Mouse (Mus musculus) midbrain, postnatal 0 days (tissue): ENCODE measurements around the gene Adad2. TPM values are rescaled to one million over a fixed set of nuclear protein-coding genes. Genes with fewer than 3 reads are reported as not detected.

ENCODE experiments used
- ATAC-seq: fragments of 200-750 bp; cut with Nextera tagmentation; 2 replicates; pipeline ENCODE4 v1.8.0; 2017; ENCODE audit warnings: moderate number of reproducible peaks, mild to moderate bottlenecking, moderate TSS enrichment, moderate library complexity; ENCODE audit not compliant: low FRiP score
- DNase-seq: peaks from one replicate; pipeline ENCODE4 v3.0.0-alpha.2; 2015; ENCODE audit warnings: low spot score
- H3K27ac ChIP-seq: fragments of 300-500 bp; sonication (generic); 2 replicates; pipeline ENCODE4 v1.5.1; 2014; ENCODE audit warnings: low read depth, mild to moderate bottlenecking, low read length, mixed read lengths
- H3K27me3 ChIP-seq: fragments of 300-500 bp; sonication (generic); 2 replicates; pipeline ENCODE4 v1.6.1; 2014; ENCODE audit warnings: low read length, control low read depth, mixed read lengths; ENCODE audit not compliant: insufficient read depth
- H3K36me3 ChIP-seq: fragments of 300-500 bp; sonication (generic); 2 replicates; pipeline ENCODE4 v1.6.1; 2014; ENCODE audit warnings: low read length, control low read depth, mixed read lengths; ENCODE audit not compliant: insufficient read depth
- H3K4me1 ChIP-seq: fragments of 300-500 bp; sonication (generic); 2 replicates; pipeline ENCODE4 v1.6.1; 2014; ENCODE audit warnings: mild to moderate bottlenecking, control low read depth, antibody characterized with exemption, low read length, mixed read lengths; ENCODE audit not compliant: insufficient read depth
- H3K4me2 ChIP-seq: fragments of 300-500 bp; sonication (generic); 2 replicates; pipeline ENCODE4 v1.6.1; 2014; ENCODE audit warnings: low read depth, mild to moderate bottlenecking, low read length, mixed read lengths; ENCODE audit not compliant: poor library complexity, severe bottlenecking
- H3K4me3 ChIP-seq: fragments of 300-500 bp; sonication (generic); 2 replicates; pipeline ENCODE4 v1.5.1; 2014; ENCODE audit warnings: low read depth, mild to moderate bottlenecking, low read length, moderate library complexity
- H3K9ac ChIP-seq: fragments of 300-500 bp; sonication (generic); replicated peaks from 2 replicates; pipeline ENCODE4 v1.6.1; 2014; ENCODE audit warnings: mild to moderate bottlenecking, low read length, moderate library complexity, mixed read lengths; ENCODE audit not compliant: poor library complexity, severe bottlenecking
- H3K9me3 ChIP-seq: fragments of 300-500 bp; sonication (generic); 2 replicates; pipeline ENCODE4 v1.6.1; 2016; ENCODE audit warnings: low read length, control low read depth
- CTCF ChIP-seq: IDR thresholded peaks from 2 replicates; pipeline ENCODE4 v1.5.1; 2016; ENCODE audit warnings: antibody characterized with exemption, mild to moderate bottlenecking
- WGBS: fragments of 180-500 bp; shearing (Covaris S2); extraction: QIAGEN DNeasy Blood & Tissue Kit; methylation state at CpG from one replicate; pipeline ENCODE4 v1.1.7; 2014; 5-methylcytosine and 5-hydroxymethylcytosine counted together
- polyA plus RNA-seq: library from polyadenylated mRNA; unstranded; fragments of >200 nt; fragmentation: Nextera tagmentation; extraction: Ambion mirVana; gene quantifications from 2 replicates; pipeline ENCODE4 v1.2.1, GENCODE M21; 2015
- total RNA-seq: library from RNA; depleted of rRNA; stranded (reverse); fragments of >200 nt; gene quantifications from 2 replicates; pipeline ENCODE4 v1.2.3, GENCODE M21; 2014

The Adad2 gene
- total and polyA plus RNA-seq, 2 experiments from 2014 or later = 0.23 to 0.33 TPM

DNA sequence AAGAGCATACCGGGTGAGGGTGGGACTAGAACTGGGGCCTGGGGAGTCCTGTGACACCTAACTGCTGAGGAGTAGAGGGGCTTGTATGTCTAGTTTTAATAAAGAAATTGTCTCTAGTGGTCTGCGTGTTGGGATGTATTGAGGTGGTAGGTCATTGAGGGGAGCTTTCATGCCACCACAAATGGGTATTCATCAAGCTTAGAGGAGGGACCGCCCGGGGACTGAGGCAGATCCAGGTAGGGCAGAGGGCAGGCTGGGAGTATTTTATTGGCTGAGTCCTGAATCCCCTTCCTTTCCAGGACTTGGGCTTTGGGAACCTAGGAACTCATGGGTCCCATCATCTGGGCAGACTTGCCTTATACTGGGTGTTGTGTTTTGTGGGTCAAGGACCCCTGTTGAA, 4.3 kb downstream of the Adad2 start:
- Histone ChIP-seq H3K4me2 (no peak overlapping the region), H3K4me3 (no peak overlapping the region), H3K9ac (no peak overlapping the region), H3K4me1 (no peaks in the 10 kb centered on the region), H3K27me3 (no peaks in the 10 kb centered on the region), H3K27ac (no peak overlapping the region), H3K9me3 (no peaks in the 10 kb centered on the region), H3K36me3 (no peaks in the 10 kb centered on the region)
- no peak for DNase-seq
- TF ChIP-seq CTCF = no peak
- ATAC-seq = no peak
- 89% methylated on average over 4 of the region's 4 CpGs for WGBS

DNA sequence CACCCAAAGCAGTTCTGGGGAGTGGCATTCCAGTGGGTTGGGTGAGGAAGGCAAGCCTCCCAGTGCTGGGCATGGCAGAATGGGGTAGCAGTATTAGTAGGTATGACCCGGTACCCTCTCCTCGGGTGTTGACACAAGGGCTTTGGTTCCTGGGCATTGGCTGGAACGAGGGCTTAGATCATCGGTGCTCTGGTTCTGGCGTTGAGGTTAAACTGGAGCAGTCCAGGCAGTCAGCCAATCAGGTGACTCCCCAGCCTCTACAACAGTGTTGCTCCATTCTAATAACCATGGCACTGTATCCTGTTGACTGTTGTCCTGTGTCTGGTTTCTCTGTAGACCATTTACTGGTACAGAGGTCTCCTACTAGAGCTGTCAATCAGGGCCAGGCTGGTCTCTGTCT, 5.0 kb downstream of the Adad2 start:
- Histone ChIP-seq H3K4me1 (no peaks in the 10 kb centered on the region), H3K27me3 (no peaks in the 10 kb centered on the region), H3K36me3 (no peaks in the 10 kb centered on the region), H3K27ac (no peak overlapping the region), H3K4me2 (no peak overlapping the region), H3K4me3 (no peak overlapping the region), H3K9me3 (no peaks in the 10 kb centered on the region), H3K9ac (no peak overlapping the region)
- TF ChIP-seq CTCF = no peak
- WGBS = 87% methylated on average over 5 of the region's 5 CpGs
- ATAC-seq = no peak
- no peak for DNase-seq

DNA sequence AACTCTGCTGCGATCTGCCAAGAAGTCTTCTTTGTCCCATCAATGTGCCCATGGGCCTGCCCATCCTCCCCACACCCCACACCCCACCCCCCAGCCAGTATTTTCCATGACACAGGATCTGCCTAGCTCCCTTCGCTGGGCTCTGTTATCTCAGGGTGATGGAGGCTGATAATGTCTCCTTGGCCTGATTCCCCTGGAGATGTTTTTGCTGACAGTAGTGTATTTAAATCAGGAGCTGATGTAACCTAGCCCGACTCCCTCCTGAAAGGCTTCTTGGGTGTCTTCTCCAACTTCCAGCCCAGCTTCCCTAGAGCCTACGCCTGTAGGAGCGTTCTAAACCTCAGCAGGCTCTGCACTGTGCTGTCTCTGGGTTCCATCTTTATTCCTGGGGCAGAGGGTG, 6.3 kb downstream of the Adad2 start:
- ATAC-seq = no peak
- no peaks in the 10 kb centered on the region for H3K27me3 ChIP-seq
- H3K4me1 ChIP-seq = no peaks in the 10 kb centered on the region
- no peaks in the 10 kb centered on the region for H3K36me3 ChIP-seq
- WGBS = 74% methylated on average over 5 of the region's 5 CpGs
- no peak overlapping the region for H3K4me2 ChIP-seq
- no peak overlapping the region for H3K4me3 ChIP-seq
- no peak for DNase-seq
- no peak overlapping the region for H3K27ac ChIP-seq
- H3K9ac ChIP-seq = no peak overlapping the region
- no peaks in the 10 kb centered on the region for H3K9me3 ChIP-seq
- TF ChIP-seq CTCF = no peak

DNA sequence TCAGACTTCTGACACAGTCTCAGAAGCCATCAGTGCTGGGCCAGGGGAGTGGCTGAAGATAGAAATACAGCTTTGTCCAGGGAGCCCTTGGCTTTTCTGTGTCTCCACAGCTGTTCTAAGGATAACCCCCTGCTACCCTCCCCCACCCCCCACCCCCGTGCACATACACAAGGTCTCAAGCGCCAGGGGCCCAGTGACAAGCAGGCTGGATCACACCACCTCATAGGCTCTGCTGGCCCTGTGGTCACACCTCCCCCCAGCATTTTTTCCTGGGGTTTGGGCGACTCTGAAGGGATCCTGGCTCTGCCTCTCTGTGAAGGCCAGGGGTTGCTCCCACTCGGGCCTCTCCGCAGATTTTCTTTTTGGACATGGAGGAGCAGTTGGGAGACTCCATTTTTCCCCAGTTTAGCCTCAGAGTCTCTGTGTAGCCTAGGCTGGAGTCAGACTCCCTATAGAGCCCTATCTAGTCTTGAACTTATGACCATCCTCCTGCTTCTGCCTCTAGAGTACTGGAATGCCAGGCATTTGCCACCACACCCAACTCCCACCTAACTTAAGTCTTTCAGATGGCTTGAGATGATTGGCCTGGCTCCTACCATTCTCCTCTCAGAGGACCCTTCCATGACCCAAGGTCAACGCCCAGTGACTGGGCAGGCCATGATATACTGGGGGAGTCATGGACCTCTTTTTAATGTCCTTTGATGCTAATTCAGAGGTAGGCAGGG, 7.7 kb downstream of the Adad2 start:
- no peak overlapping the region for H3K4me3 ChIP-seq
- no peak for TF ChIP-seq CTCF
- no peaks in the 10 kb centered on the region for H3K9me3 ChIP-seq
- no peak overlapping the region for H3K27ac ChIP-seq
- no peaks in the 10 kb centered on the region for H3K36me3 ChIP-seq
- H3K9ac ChIP-seq = no peak overlapping the region
- 79% methylated on average over 6 of the region's 6 CpGs for WGBS
- DNase-seq (no peak), ATAC-seq (no peak)
- no peaks in the 10 kb centered on the region for H3K4me1 ChIP-seq
- H3K4me2 ChIP-seq = no peak overlapping the region
- H3K27me3 ChIP-seq = no peaks in the 10 kb centered on the region

DNA sequence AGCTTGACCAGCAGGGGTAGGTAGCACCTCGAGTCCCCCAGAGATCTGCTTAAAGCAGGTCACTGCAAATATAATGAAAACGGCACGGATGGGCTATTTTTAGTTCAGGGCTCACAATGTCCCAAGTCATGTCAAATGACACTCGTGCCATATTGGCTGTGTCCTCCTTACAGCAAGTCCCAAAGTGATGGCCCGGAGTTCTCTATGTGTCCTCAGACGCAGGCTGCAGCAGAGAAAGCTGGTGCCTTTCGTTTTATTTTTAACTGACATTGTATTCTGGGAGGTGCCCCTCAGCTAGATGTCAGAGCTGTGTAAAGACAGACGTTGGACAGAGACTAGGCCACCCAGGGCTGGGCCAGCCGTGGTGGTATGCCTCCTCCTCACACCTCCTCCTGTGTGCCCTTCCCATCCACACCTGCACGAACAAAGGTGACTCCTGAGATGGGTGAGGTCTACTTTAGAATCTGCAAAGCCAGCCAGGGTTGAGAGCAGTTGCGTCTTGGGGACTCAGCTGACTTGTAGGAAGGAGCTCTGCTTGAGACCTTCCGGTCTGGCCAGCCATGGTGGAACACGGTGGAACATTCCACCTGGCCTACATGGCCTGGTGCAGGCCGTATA, 8.4 kb downstream of the Adad2 start:
- WGBS = 89% methylated on average over 14 of the region's 14 CpGs
- no peaks in the 10 kb centered on the region for H3K27me3 ChIP-seq
- no peak for TF ChIP-seq CTCF
- H3K4me2 ChIP-seq = no peak overlapping the region
- no peaks in the 10 kb centered on the region for H3K4me1 ChIP-seq
- H3K4me3 ChIP-seq = no peak overlapping the region
- H3K27ac ChIP-seq = no peak overlapping the region
- H3K9ac ChIP-seq = no peak overlapping the region
- H3K36me3 ChIP-seq = no peaks in the 10 kb centered on the region
- DNase-seq (no peak), ATAC-seq (no peak)
- H3K9me3 ChIP-seq = no peaks in the 10 kb centered on the region

DNA sequence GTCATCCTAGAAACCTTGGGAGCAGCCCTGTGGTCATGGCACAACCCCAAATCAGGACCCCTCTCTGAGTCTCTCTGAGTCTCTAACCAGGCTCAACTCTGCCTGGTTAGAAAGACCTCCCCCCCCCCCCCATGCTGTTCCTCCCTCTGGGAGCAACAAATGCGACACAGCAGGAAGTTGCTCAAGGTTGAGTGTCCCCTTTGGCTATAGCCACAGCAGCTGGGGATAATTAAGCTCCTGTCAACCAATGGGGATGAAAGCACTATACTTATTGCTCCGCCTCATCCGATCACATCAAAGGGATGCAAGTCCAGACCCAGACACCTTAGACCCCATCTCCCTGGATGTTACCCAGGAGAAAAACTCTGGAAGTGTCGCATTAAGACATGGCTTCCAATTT, 10.0 kb downstream of the Adad2 start:
- H3K4me2 ChIP-seq = no peak overlapping the region
- WGBS = 50% methylated on average over 4 of the region's 4 CpGs
- no peaks in the 10 kb centered on the region for H3K27me3 ChIP-seq
- no peak overlapping the region for H3K27ac ChIP-seq
- no peak for TF ChIP-seq CTCF
- H3K9me3 ChIP-seq = no peaks in the 10 kb centered on the region
- no peaks in the 10 kb centered on the region for H3K36me3 ChIP-seq
- H3K4me3 ChIP-seq = no peak overlapping the region
- no peak overlapping the region for H3K9ac ChIP-seq
- no peaks in the 10 kb centered on the region for H3K4me1 ChIP-seq
- DNase-seq (no peak), ATAC-seq (no peak)
